Mouse (Mus musculus) MEL (cell line): ENCODE measurements around the gene Camk1g. TPM values are rescaled to one million over a fixed set of nuclear protein-coding genes. Genes with fewer than 3 reads are reported as not detected.

Experiments
- DNase-seq: peaks from one replicate; pipeline ENCODE4 v3.0.0; 2011; ENCODE audit warnings: low read depth, low spot score
- H3K27ac ChIP-seq: 2 replicates; pipeline ENCODE4 v1.5.1; 2012; ENCODE audit warnings: low read depth, mild to moderate bottlenecking, control low read depth, low read length, moderate library complexity; ENCODE audit not compliant: control insufficient read depth
- H3K27me3 ChIP-seq, 2 experiments: fragments of 150-350 bp in 1 of 2; sonication (generic) in 1 of 2; 2 replicates each; pipeline ENCODE4 v1.6.1; 2012; ENCODE audit warnings: low read length in 2 of 2, mild to moderate bottlenecking in 2 of 2, improper control_type of control experiment in 1 of 2, moderate library complexity in 1 of 2; ENCODE audit not compliant: insufficient read depth in 2 of 2, control insufficient read depth in 1 of 2
- H3K36me3 ChIP-seq, 2 experiments: 2 replicates each; pipeline ENCODE4 v1.6.1; 2012 to 2014; ENCODE audit warnings: low read length in 2 of 2, improper control_type of control experiment in 1 of 2, inconsistent platforms in 1 of 2, mild to moderate bottlenecking in 1 of 2; ENCODE audit not compliant: insufficient read depth in 2 of 2, control insufficient read depth in 1 of 2
- H3K4me1 ChIP-seq, 2 experiments: fragments of 150-350 bp in 1 of 2; sonication (generic) in 1 of 2; 2 replicates each; pipeline ENCODE4 v1.6.1; 2012; ENCODE audit warnings: low read length in 2 of 2, improper control_type of control experiment in 1 of 2, mild to moderate bottlenecking in 1 of 2; ENCODE audit not compliant: insufficient read depth in 2 of 2, control insufficient read depth in 1 of 2
- H3K4me3 ChIP-seq, 2 experiments: fragments of 150-350 bp in 1 of 2; sonication (generic) in 1 of 2; 2 replicates each; pipeline ENCODE4 v1.5.1; 2012; ENCODE audit warnings: low read depth in 2 of 2, low read length in 2 of 2, mild to moderate bottlenecking in 2 of 2, moderate library complexity in 2 of 2, control low read depth in 1 of 2, improper control_type of control experiment in 1 of 2; ENCODE audit not compliant: control insufficient read depth in 1 of 2, insufficient read depth in 1 of 2
- H3K79me2 ChIP-seq: 2 replicates; pipeline ENCODE4 v1.6.1; 2012; ENCODE audit warnings: mild to moderate bottlenecking, low read length, moderate library complexity; ENCODE audit not compliant: control insufficient read depth, poor library complexity, insufficient read depth
- H3K9ac ChIP-seq: 2 replicates; pipeline ENCODE4 v1.6.1; 2012; ENCODE audit warnings: low read depth, mild to moderate bottlenecking, control low read depth, low read length, moderate library complexity; ENCODE audit not compliant: control insufficient read depth, poor library complexity, severe bottlenecking
- H3K9me3 ChIP-seq: fragments of 150-350 bp; sonication (generic); replicated peaks from 2 replicates; pipeline ENCODE4 v1.6.1; 2012; ENCODE audit warnings: mild to moderate bottlenecking, low read length, improper control_type of control experiment, moderate library complexity; ENCODE audit not compliant: insufficient read depth
- BHLHE40 ChIP-seq: IDR thresholded peaks from 2 replicates; pipeline ENCODE4 v1.6.1; 2012; ENCODE audit warnings: low read depth, mild to moderate bottlenecking, inconsistent platforms, low read length, improper control_type of control experiment, borderline replicate concordance
- CTCF ChIP-seq, 3 experiments: IDR thresholded peaks in 2 of 3; conservative IDR thresholded peaks in 1 of 3; 2 replicates each; pipeline ENCODE4 v1.5.1; 2011 to 2012; ENCODE audit warnings: low read length in 3 of 3, low read depth in 2 of 3, mild to moderate bottlenecking in 2 of 3, improper control_type of control experiment in 1 of 3, inconsistent platforms in 1 of 3, mixed read lengths in 1 of 3, moderate library complexity in 1 of 3; ENCODE audit not compliant: control insufficient read depth in 1 of 3, insufficient read depth in 1 of 3, poor library complexity in 1 of 3, severe bottlenecking in 1 of 3
- EP300 ChIP-seq, 2 experiments: IDR thresholded peaks; 2 replicates each; pipeline ENCODE4 v1.6.1; 2011; ENCODE audit warnings: improper control_type of control experiment in 2 of 2, low read length in 2 of 2, low read depth in 1 of 2, mild to moderate bottlenecking in 1 of 2
- ETS1 ChIP-seq: IDR thresholded peaks from 2 replicates; pipeline ENCODE4 v1.6.1; 2012; ENCODE audit warnings: low read depth, mild to moderate bottlenecking, inconsistent platforms, low read length, improper control_type of control experiment, moderate library complexity
- GABPA ChIP-seq: IDR thresholded peaks from 2 replicates; pipeline ENCODE4 v1.6.1; 2012; ENCODE audit warnings: low read depth, mild to moderate bottlenecking, inconsistent platforms, low read length, improper control_type of control experiment, moderate library complexity
- KAT2A ChIP-seq: conservative IDR thresholded peaks from 2 replicates; pipeline ENCODE4 v1.6.1; 2012; ENCODE audit warnings: low read depth, low read length, improper control_type of control experiment, inconsistent platforms
- MAX ChIP-seq: IDR thresholded peaks from 2 replicates; pipeline ENCODE4 v1.6.1; 2011; ENCODE audit warnings: low read length, improper control_type of control experiment
- MYB ChIP-seq: IDR thresholded peaks from 2 replicates; pipeline ENCODE4 v1.6.1; 2011; ENCODE audit warnings: mild to moderate bottlenecking, low read depth, low read length, improper control_type of control experiment
- NRF1 ChIP-seq: IDR thresholded peaks from 2 replicates; pipeline ENCODE4 v1.6.1; 2014; ENCODE audit warnings: low read depth, mild to moderate bottlenecking, inconsistent platforms, low read length, improper control_type of control experiment, moderate library complexity; ENCODE audit not compliant: poor library complexity, insufficient read depth, severe bottlenecking
- POLR2A ChIP-seq, 2 experiments: IDR thresholded peaks; 2 replicates each; pipeline ENCODE4 v1.6.1; 2011 to 2012; ENCODE audit warnings: low read length in 2 of 2, mild to moderate bottlenecking in 2 of 2, control low read depth in 1 of 2, improper control_type of control experiment in 1 of 2, low read depth in 1 of 2, moderate library complexity in 1 of 2; ENCODE audit not compliant: control insufficient read depth in 1 of 2, insufficient read depth in 1 of 2, poor library complexity in 1 of 2
- RAD21 ChIP-seq: IDR thresholded peaks from 2 replicates; pipeline ENCODE4 v1.6.1; 2011; ENCODE audit warnings: mild to moderate bottlenecking, low read depth, low read length, improper control_type of control experiment
- RCOR1 ChIP-seq: IDR thresholded peaks from 2 replicates; pipeline ENCODE4 v1.6.1; 2012; ENCODE audit warnings: low read depth, mild to moderate bottlenecking, inconsistent platforms, low read length, improper control_type of control experiment
- SIN3A ChIP-seq: IDR thresholded peaks from 2 replicates; pipeline ENCODE4 v1.6.1; 2012; ENCODE audit warnings: low read length, improper control_type of control experiment, inconsistent platforms
- TCF12 ChIP-seq: IDR thresholded peaks from 2 replicates; pipeline ENCODE4 v1.6.1; 2014; ENCODE audit warnings: low read depth, mild to moderate bottlenecking, inconsistent platforms, low read length, improper control_type of control experiment, moderate library complexity
- UBTF ChIP-seq: IDR thresholded peaks from 2 replicates; pipeline ENCODE4 v1.6.1; 2012; ENCODE audit warnings: low read depth, mild to moderate bottlenecking, inconsistent platforms, low read length, improper control_type of control experiment, moderate library complexity, borderline replicate concordance; ENCODE audit not compliant: insufficient read depth
- ZC3H11A ChIP-seq: IDR thresholded peaks from 2 replicates; pipeline ENCODE4 v1.6.1; 2012; ENCODE audit warnings: low read depth, mild to moderate bottlenecking, inconsistent platforms, low read length, improper control_type of control experiment
- ZNF384 ChIP-seq: IDR thresholded peaks from 2 replicates; pipeline ENCODE4 v1.6.1; 2012; ENCODE audit warnings: low read depth, mild to moderate bottlenecking, inconsistent platforms, low read length, improper control_type of control experiment
- polyA plus RNA-seq, 2 experiments: library from polyadenylated mRNA; stranded (reverse) in 1 of 2; unstranded in 1 of 2; fragments of >175 nt in 1 of 2; fragments of >200 nt in 1 of 2; gene quantifications; 2 replicates each; pipeline versions ENCODE4 v1.2.1 to v1.2.4; 2012; ENCODE audit warnings: low replicate concordance in 2 of 2, low read depth in 1 of 2; ENCODE audit not compliant: insufficient read length in 2 of 2, insufficient read depth in 1 of 2, missing spikeins in 1 of 2
- total RNA-seq: library from RNA; depleted of rRNA; stranded (reverse); fragments of 300-350 nt; gene quantifications from 2 replicates; pipeline ENCODE4 v1.2.3, GENCODE M21; 2012

Camk1g gene
- total and polyA plus RNA-seq, 3 experiments, result not detected

- H3K27ac ChIP-seq, result no peak overlapping the region
- H3K4me3 ChIP-seq, result no peak overlapping the region
- TF ChIP-seq RCOR1 (no peak), CTCF (IDR thresholded peaks at IDR 0.05 in 2 of 3, conservative IDR thresholded peaks at IDR 0.05 in 1 of 3; ENCODE audit: control insufficient read depth in 1 of 3, insufficient read depth in 1 of 3, low read depth in 2 of 3, low read length in 3 of 3, poor library complexity in 1 of 3, severe bottlenecking in 1 of 3) (no peak), ZNF384 (no peak), MAX (no peak), ZC3H11A (no peak), ETS1 (no peak), GABPA (no peak)
- no peaks in the 10 kb centered on the region for H3K27me3 ChIP-seq
- no peaks in the 10 kb centered on the region for H3K79me2 ChIP-seq
- DNase-seq, result no peak
- no peak overlapping the region for H3K9ac ChIP-seq
- H3K4me1 ChIP-seq, result no peaks in the 10 kb centered on the region
- no peaks in the 10 kb centered on the region for H3K36me3 ChIP-seq
- H3K9me3 ChIP-seq, result no peaks in the 10 kb centered on the region
Measured at GRCm38 (mm10) chr1:193338363-193338995, 31.6 kb downstream of the Camk1g start.

GRCm38 (mm10) chr1:193337787-193338310, 32.2 kb downstream of the Camk1g start:
- H3K9me3 ChIP-seq, result no peaks in the 10 kb centered on the region
- no peak overlapping the region for H3K9ac ChIP-seq
- DNase-seq, result no peak
- no peak overlapping the region for H3K27ac ChIP-seq
- H3K27me3 ChIP-seq, result no peaks in the 10 kb centered on the region
- H3K36me3 ChIP-seq, result no peaks in the 10 kb centered on the region
- H3K4me3 ChIP-seq, result no peak overlapping the region
- no peaks in the 10 kb centered on the region for H3K4me1 ChIP-seq
- H3K79me2 ChIP-seq, result no peaks in the 10 kb centered on the region
- TF ChIP-seq ZNF384, result no peak
- no peak for TF ChIP-seq MYB
- no peak for TF ChIP-seq SIN3A

- TF ChIP-seq UBTF (no peak), SIN3A (no peak), TCF12 (no peak), POLR2A (IDR thresholded peaks at IDR 0.05; ENCODE audit: control insufficient read depth in 1 of 2, insufficient read depth in 1 of 2, low read depth in 1 of 2, low read length in 2 of 2, poor library complexity in 1 of 2) (no peak), NRF1 (no peak), RCOR1 (no peak), BHLHE40 (no peak), RAD21 (no peak), KAT2A (no peak), EP300 (IDR thresholded peaks at IDR 0.05; ENCODE audit: low read depth in 1 of 2, low read length in 2 of 2) (no peak)
- TF ChIP-seq, all 39 proteins: peak for 0
- Histone ChIP-seq H3K27me3 (no peaks in the 10 kb centered on the region), H3K9me3 (no peaks in the 10 kb centered on the region), H3K79me2 (no peaks in the 10 kb centered on the region), H3K36me3 (no peaks in the 10 kb centered on the region), H3K4me3 (no peak overlapping the region), H3K4me1 (no peaks in the 10 kb centered on the region), H3K9ac (no peak overlapping the region), H3K27ac (no peak overlapping the region)
- no peak for DNase-seq
Measured at GRCm38 (mm10) chr1:193337018-193337321, 33.1 kb downstream of the Camk1g start.
